Mouse (Mus musculus): Measurements from ENCODE around the gene Tspan32. TPM values are rescaled to one million over a fixed set of nuclear protein-coding genes. Genes with fewer than 3 reads are reported as not detected.

Gene Tspan32
- polyA plus RNA-seq, 1 experiment from 2014 or later, result 37.5 TPM

- TF ChIP-seq CTCF (IDR thresholded peaks at IDR 0.05; ENCODE audit: low read depth) (no peak), EP300 (IDR thresholded peaks at IDR 0.05; ENCODE audit: low read depth) (no peak)
- no peak overlapping the region for H3K9ac ChIP-seq (replicated peaks)
- WGBS (ENCODE audit: insufficient replicate concordance), result 64% methylated on average over 9 of the region's 9 CpGs
- H3K27me3 ChIP-seq (ENCODE audit: insufficient read depth, low read length), result no peaks in the 10 kb centered on the region
- H3K4me2 ChIP-seq (ENCODE audit: low read depth, low read length), result no peak overlapping the region
- H3K36me3 ChIP-seq (replicated peaks; ENCODE audit: insufficient read depth, low read length), result no peaks in the 10 kb centered on the region
- H3K4me3 ChIP-seq (ENCODE audit: low read depth, low read length), result no peak overlapping the region
- peaks cover 14% of the 10 kb centered on the region for H3K4me1 ChIP-seq (ENCODE audit: insufficient read depth)
- H3K27ac ChIP-seq (ENCODE audit: low read depth), result no peak overlapping the region
- peak; percentile 13 for DNase-seq
- ATAC-seq, result no peak
- no peaks in the 10 kb centered on the region for H3K9me3 ChIP-seq (ENCODE audit: low read length)
These were observed 11.7 kb downstream of the Tspan32 start for GRCm38 (mm10) chr7:143016424-143017142.

- Histone ChIP-seq H3K27me3 (ENCODE audit: insufficient read depth, low read length) (no peaks in the 10 kb centered on the region), H3K36me3 (replicated peaks; ENCODE audit: insufficient read depth, low read length) (no peaks in the 10 kb centered on the region), H3K4me1 (ENCODE audit: insufficient read depth) (peaks cover 14% of the 10 kb centered on the region), H3K9ac (replicated peaks) (no peak overlapping the region), H3K4me2 (ENCODE audit: low read depth, low read length) (no peak overlapping the region), H3K9me3 (ENCODE audit: low read length) (no peaks in the 10 kb centered on the region), H3K27ac (ENCODE audit: low read depth) (no peak overlapping the region), H3K4me3 (ENCODE audit: low read depth, low read length) (no peak overlapping the region)
- TF ChIP-seq CTCF (IDR thresholded peaks at IDR 0.05; ENCODE audit: low read depth), result no peak
- WGBS (ENCODE audit: insufficient replicate concordance), result 81% methylated on average over 4 of the region's 4 CpGs
- ATAC-seq (no peak), DNase-seq (no peak)
These were observed 12.3 kb downstream of the Tspan32 start for GRCm38 (mm10) chr7:143017181-143017580.

GRCm38 (mm10) chr7:143020040-143020439, 15.2 kb downstream of the Tspan32 start:
- H3K9ac ChIP-seq (replicated peaks), result no peak overlapping the region
- TF ChIP-seq EP300 (IDR thresholded peaks at IDR 0.05; ENCODE audit: low read depth), result no peak
- no peak for TF ChIP-seq CTCF (IDR thresholded peaks at IDR 0.05; ENCODE audit: low read depth)
- H3K4me2 ChIP-seq (ENCODE audit: low read depth, low read length), result no peak overlapping the region
- H3K27me3 ChIP-seq (ENCODE audit: insufficient read depth, low read length), result no peaks in the 10 kb centered on the region
- no peak overlapping the region for H3K4me3 ChIP-seq (ENCODE audit: low read depth, low read length)
- H3K27ac ChIP-seq (ENCODE audit: low read depth), result no peak overlapping the region
- no peak for DNase-seq
- no peaks in the 10 kb centered on the region for H3K36me3 ChIP-seq (replicated peaks; ENCODE audit: insufficient read depth, low read length)
- no peak for ATAC-seq
- no peaks in the 10 kb centered on the region for H3K9me3 ChIP-seq (ENCODE audit: low read length)
- H3K4me1 ChIP-seq (ENCODE audit: insufficient read depth), result peaks cover 18% of the 10 kb centered on the region

GRCm38 (mm10) chr7:143020764-143021163, 15.9 kb downstream of the Tspan32 start:
- H3K4me2 ChIP-seq (ENCODE audit: low read depth, low read length), result no peak overlapping the region
- ATAC-seq, result no peak

GRCm38 (mm10) chr7:143021356-143022164, 16.7 kb downstream of the Tspan32 start:
- Histone ChIP-seq H3K9me3 (ENCODE audit: low read length) (no peaks in the 10 kb centered on the region), H3K4me3 (ENCODE audit: low read depth, low read length) (no peak overlapping the region), H3K4me2 (ENCODE audit: low read depth, low read length) (no peak overlapping the region), H3K36me3 (replicated peaks; ENCODE audit: insufficient read depth, low read length) (no peaks in the 10 kb centered on the region), H3K27ac (ENCODE audit: low read depth) (no peak overlapping the region), H3K9ac (replicated peaks) (no peak overlapping the region), H3K4me1 (ENCODE audit: insufficient read depth) (0 out of 2 replicates have a peak, but pooled peaks cover 4% of the 10 kb centered on the region), H3K27me3 (ENCODE audit: insufficient read depth, low read length) (no peaks in the 10 kb centered on the region)
- no peak for TF ChIP-seq EP300 (IDR thresholded peaks at IDR 0.05; ENCODE audit: low read depth)
- TF ChIP-seq CTCF (IDR thresholded peaks at IDR 0.05; ENCODE audit: low read depth), result no peak
- peak; percentile 43; the same call in 1 of the 2 replicates for ATAC-seq
- WGBS (ENCODE audit: insufficient replicate concordance), result 50% methylated on average over 5 of the region's 5 CpGs
- DNase-seq, result no peak

More at GRCm38 (mm10) chr7:143020764-143021163, 15.9 kb downstream of the Tspan32 start:
- Histone ChIP-seq H3K27me3 (ENCODE audit: insufficient read depth, low read length) (no peaks in the 10 kb centered on the region), H3K36me3 (replicated peaks; ENCODE audit: insufficient read depth, low read length) (no peaks in the 10 kb centered on the region), H3K9ac (replicated peaks) (no peak overlapping the region), H3K27ac (ENCODE audit: low read depth) (no peak overlapping the region), H3K9me3 (ENCODE audit: low read length) (no peaks in the 10 kb centered on the region), H3K4me1 (ENCODE audit: insufficient read depth) (peaks cover 11% of the 10 kb centered on the region), H3K4me3 (ENCODE audit: low read depth, low read length) (no peak overlapping the region)
- TF ChIP-seq CTCF (IDR thresholded peaks at IDR 0.05; ENCODE audit: low read depth) (no peak), EP300 (IDR thresholded peaks at IDR 0.05; ENCODE audit: low read depth) (no peak)
- WGBS (ENCODE audit: insufficient replicate concordance), result 70% methylated on average over 3 of the region's 3 CpGs
- no peak for DNase-seq

GRCm38 (mm10) chr7:143023499-143023898, 18.7 kb downstream of the Tspan32 start:
- 35% methylated on average over 2 of the region's 2 CpGs for WGBS (ENCODE audit: insufficient replicate concordance)
- Histone ChIP-seq H3K9me3 (ENCODE audit: low read length) (no peaks in the 10 kb centered on the region), H3K4me1 (ENCODE audit: insufficient read depth) (0 out of 2 replicates have a peak, but pooled peaks cover 4% of the 10 kb centered on the region), H3K4me3 (ENCODE audit: low read depth, low read length) (no peak overlapping the region), H3K9ac (replicated peaks) (no peak overlapping the region), H3K27ac (ENCODE audit: low read depth) (no peak overlapping the region), H3K27me3 (ENCODE audit: insufficient read depth, low read length) (no peaks in the 10 kb centered on the region), H3K36me3 (replicated peaks; ENCODE audit: insufficient read depth, low read length) (no peaks in the 10 kb centered on the region), H3K4me2 (ENCODE audit: low read depth, low read length) (no peak overlapping the region)
- ATAC-seq (no peak), DNase-seq (no peak)
- TF ChIP-seq EP300 (IDR thresholded peaks at IDR 0.05; ENCODE audit: low read depth), result no peak
- no peak for TF ChIP-seq CTCF (IDR thresholded peaks at IDR 0.05; ENCODE audit: low read depth)

Data from liver, postnatal 0 days (tissue).